Mouse (Mus musculus): ENCODE measurements at regions not wholly inside any gene's neighbourhood (a gene's known extent, or its start where the extent isn't known, plus 50 kb on each side); places are given as distances from the start of the nearest gene placed in this dataset.
A peak's percentile ranks its signal among the peaks of the same experiment; 100 is the strongest.

DNA sequence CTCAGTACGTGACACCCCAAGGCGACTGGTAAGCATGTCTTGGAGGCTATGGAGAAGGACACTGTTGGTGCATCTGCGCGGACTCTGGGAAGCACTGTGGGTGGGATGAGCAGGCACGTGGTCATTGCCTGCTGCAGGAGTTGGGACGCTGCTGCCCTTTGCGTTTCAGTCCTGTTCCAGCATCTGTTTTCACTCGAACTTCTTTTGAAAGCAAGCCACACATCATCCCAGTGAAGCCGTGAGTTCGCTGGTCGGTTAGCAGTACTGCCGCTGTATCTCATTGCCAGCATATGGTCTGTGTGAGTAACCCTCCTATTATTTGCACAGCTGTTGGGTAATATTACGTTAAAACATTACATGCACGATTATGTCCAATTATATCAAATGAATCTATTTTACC is 128.1 kb upstream of the C9orf72 start:
- peak; percentile 79 for ATAC-seq
- no peak overlapping the region for H3K9ac ChIP-seq (ENCODE audit: low read depth, low read length)
- WGBS, result 40% methylated on average over 14 of the region's 14 CpGs
- no peak overlapping the region for H3K27ac ChIP-seq (ENCODE audit: low read length)
- no peaks in the 10 kb centered on the region for H3K9me3 ChIP-seq (ENCODE audit: control insufficient read depth, low read length)
- H3K4me1 ChIP-seq (ENCODE audit: control insufficient read depth, insufficient read depth, low read length), result no peaks in the 10 kb centered on the region
- no peak overlapping the region for H3K4me2 ChIP-seq (ENCODE audit: low read depth, low read length)
- no peaks in the 10 kb centered on the region for H3K27me3 ChIP-seq (replicated peaks; ENCODE audit: control insufficient read depth, insufficient read depth, low read length)
- H3K4me3 ChIP-seq (ENCODE audit: low read length), result no peak overlapping the region
- no peaks in the 10 kb centered on the region for H3K36me3 ChIP-seq (ENCODE audit: control insufficient read depth, insufficient read depth, low read length)

DNA sequence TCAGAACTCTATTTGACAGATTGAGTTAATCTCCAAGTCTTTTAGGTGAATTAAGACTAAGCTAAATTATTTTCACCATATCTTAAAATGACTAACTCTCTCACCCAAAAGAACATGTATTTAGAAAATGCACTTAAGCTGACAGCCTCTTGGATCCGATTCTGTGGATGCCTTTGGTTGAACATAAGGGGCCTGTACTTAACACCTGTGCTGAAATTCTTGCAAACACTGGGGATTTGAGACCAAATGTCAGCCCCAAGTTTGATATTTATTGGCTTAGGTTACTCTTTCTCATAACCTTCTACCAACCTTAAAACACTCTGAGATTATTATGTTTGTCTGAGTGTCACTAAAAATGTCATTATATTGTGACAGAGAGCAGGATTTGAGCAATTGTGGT is 126.6 kb upstream of the C9orf72 start:
- ATAC-seq, result no peak
- no peaks in the 10 kb centered on the region for H3K4me1 ChIP-seq (ENCODE audit: control insufficient read depth, insufficient read depth, low read length)
- no peak overlapping the region for H3K4me3 ChIP-seq (ENCODE audit: low read length)
- no peak overlapping the region for H3K4me2 ChIP-seq (ENCODE audit: low read depth, low read length)
- WGBS, result 65% methylated on average over 1 of the region's 1 CpGs
- no peaks in the 10 kb centered on the region for H3K27me3 ChIP-seq (replicated peaks; ENCODE audit: control insufficient read depth, insufficient read depth, low read length)
- H3K9me3 ChIP-seq (ENCODE audit: control insufficient read depth, low read length), result no peaks in the 10 kb centered on the region
- no peak overlapping the region for H3K27ac ChIP-seq (ENCODE audit: low read length)
- H3K36me3 ChIP-seq (ENCODE audit: control insufficient read depth, insufficient read depth, low read length), result no peaks in the 10 kb centered on the region
- H3K9ac ChIP-seq (ENCODE audit: low read depth, low read length), result no peak overlapping the region

GRCm38 (mm10) chr4:35350465-35350864 is 124.5 kb upstream of the C9orf72 start:
- H3K4me1 ChIP-seq (ENCODE audit: control insufficient read depth, insufficient read depth, low read length), result no peaks in the 10 kb centered on the region
- no peaks in the 10 kb centered on the region for H3K36me3 ChIP-seq (ENCODE audit: control insufficient read depth, insufficient read depth, low read length)
- H3K27ac ChIP-seq (ENCODE audit: low read length), result no peak overlapping the region
- no peaks in the 10 kb centered on the region for H3K27me3 ChIP-seq (replicated peaks; ENCODE audit: control insufficient read depth, insufficient read depth, low read length)
- no peak overlapping the region for H3K4me2 ChIP-seq (ENCODE audit: low read depth, low read length)
- no peaks in the 10 kb centered on the region for H3K9me3 ChIP-seq (ENCODE audit: control insufficient read depth, low read length)
- ATAC-seq, result no peak
- 72% methylated on average over 3 of the region's 3 CpGs for WGBS
- H3K4me3 ChIP-seq (ENCODE audit: low read length), result no peak overlapping the region
- no peak overlapping the region for H3K9ac ChIP-seq (ENCODE audit: low read depth, low read length)

DNA sequence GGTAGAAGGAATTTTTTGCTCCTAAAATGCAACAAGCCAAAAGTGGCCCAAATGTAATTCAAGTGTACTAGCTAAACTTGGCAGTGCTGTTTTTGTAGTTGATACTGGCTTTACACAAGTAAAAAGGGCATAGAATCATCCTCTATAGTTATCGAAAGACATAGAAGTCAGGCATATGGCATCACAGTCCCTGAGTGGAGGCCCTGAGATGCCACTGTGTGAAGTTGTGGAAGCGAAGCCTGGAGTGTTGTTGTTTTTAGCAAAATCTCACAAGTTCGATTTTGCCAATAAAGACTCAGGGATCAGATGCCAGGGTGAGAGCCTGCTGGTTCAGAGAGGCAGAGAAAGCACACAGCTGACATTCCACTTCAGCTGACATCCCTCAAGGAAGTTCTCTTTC is 121.6 kb upstream of the C9orf72 start:
- Histone ChIP-seq H3K9ac (ENCODE audit: low read depth, low read length) (no peak overlapping the region), H3K36me3 (ENCODE audit: control insufficient read depth, insufficient read depth, low read length) (no peaks in the 10 kb centered on the region), H3K27me3 (replicated peaks; ENCODE audit: control insufficient read depth, insufficient read depth, low read length) (no peaks in the 10 kb centered on the region), H3K4me3 (ENCODE audit: low read length) (no peak overlapping the region), H3K4me2 (ENCODE audit: low read depth, low read length) (no peak overlapping the region), H3K9me3 (ENCODE audit: control insufficient read depth, low read length) (no peaks in the 10 kb centered on the region), H3K27ac (ENCODE audit: low read length) (no peak overlapping the region), H3K4me1 (ENCODE audit: control insufficient read depth, insufficient read depth, low read length) (no peaks in the 10 kb centered on the region)
- no peak for ATAC-seq
- 92% methylated on average over 3 of the region's 3 CpGs for WGBS

DNA sequence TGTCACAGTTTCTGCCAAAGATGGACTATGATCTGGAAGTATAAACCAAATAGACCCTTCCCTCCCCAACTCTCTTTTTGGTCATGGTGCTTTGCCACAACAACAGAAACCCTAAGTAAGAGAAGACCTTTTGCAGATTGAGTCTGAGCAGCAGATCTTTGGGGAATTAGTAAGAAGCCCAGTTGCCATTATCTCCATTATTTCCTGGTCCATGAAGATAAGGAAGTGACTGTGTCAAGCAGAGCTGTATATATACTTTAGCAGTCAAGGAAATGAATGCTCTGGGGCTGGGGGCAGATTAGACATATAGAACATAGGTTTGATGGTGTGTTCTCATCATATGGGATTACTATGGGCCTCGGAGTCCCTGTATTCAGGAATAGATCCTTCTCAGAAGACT is 117.8 kb upstream of the C9orf72 start:
- no peak overlapping the region for H3K4me2 ChIP-seq (ENCODE audit: low read depth, low read length)
- no peaks in the 10 kb centered on the region for H3K9me3 ChIP-seq (ENCODE audit: control insufficient read depth, low read length)

DNA sequence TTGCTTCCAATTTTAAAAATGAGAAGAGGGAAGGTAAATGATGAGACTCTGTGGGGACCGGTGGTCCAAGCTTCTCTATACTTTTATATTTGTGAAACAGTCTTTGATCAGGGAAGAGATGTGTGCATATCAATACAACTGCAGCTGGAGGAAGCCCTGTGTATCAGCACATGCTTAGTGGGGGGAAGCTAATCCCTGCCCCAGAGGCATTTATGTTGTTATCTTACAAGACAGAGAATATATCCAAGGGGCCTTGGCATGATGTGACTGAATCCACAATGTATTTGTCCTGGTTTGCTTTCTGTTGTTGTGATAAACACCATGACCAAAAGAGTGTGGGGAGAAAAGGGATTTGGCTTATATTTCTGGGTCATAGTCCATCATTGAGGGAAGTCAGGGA is 105.2 kb upstream of the C9orf72 start:
- H3K9ac ChIP-seq (ENCODE audit: low read depth, low read length), result no peak overlapping the region
- H3K27ac ChIP-seq (ENCODE audit: low read length), result no peak overlapping the region
- no peaks in the 10 kb centered on the region for H3K36me3 ChIP-seq (ENCODE audit: control insufficient read depth, insufficient read depth, low read length)
- no peak overlapping the region for H3K4me2 ChIP-seq (ENCODE audit: low read depth, low read length)
- H3K4me3 ChIP-seq (ENCODE audit: low read length), result no peak overlapping the region
- H3K9me3 ChIP-seq (ENCODE audit: control insufficient read depth, low read length), result no peaks in the 10 kb centered on the region
- H3K27me3 ChIP-seq (replicated peaks; ENCODE audit: control insufficient read depth, insufficient read depth, low read length), result no peaks in the 10 kb centered on the region
- ATAC-seq, result no peak
- H3K4me1 ChIP-seq (ENCODE audit: control insufficient read depth, insufficient read depth, low read length), result no peaks in the 10 kb centered on the region
- 86% methylated on average over 1 of the region's 1 CpGs for WGBS

More for the DNA sequence above, 117.8 kb upstream of the C9orf72 start:
- no peak for ATAC-seq
- H3K4me1 ChIP-seq (ENCODE audit: control insufficient read depth, insufficient read depth, low read length), result no peaks in the 10 kb centered on the region
- no peaks in the 10 kb centered on the region for H3K36me3 ChIP-seq (ENCODE audit: control insufficient read depth, insufficient read depth, low read length)
- no peak overlapping the region for H3K4me3 ChIP-seq (ENCODE audit: low read length)
- WGBS, result 78% methylated on average over 1 of the region's 1 CpGs
- no peak overlapping the region for H3K27ac ChIP-seq (ENCODE audit: low read length)
- no peak overlapping the region for H3K9ac ChIP-seq (ENCODE audit: low read depth, low read length)
- H3K27me3 ChIP-seq (replicated peaks; ENCODE audit: control insufficient read depth, insufficient read depth, low read length), result no peaks in the 10 kb centered on the region

GRCm38 (mm10) chr4:35325300-35325699 is 99.3 kb upstream of the C9orf72 start:
- Histone ChIP-seq H3K27ac (ENCODE audit: low read length) (no peak overlapping the region), H3K36me3 (ENCODE audit: control insufficient read depth, insufficient read depth, low read length) (no peaks in the 10 kb centered on the region), H3K27me3 (replicated peaks; ENCODE audit: control insufficient read depth, insufficient read depth, low read length) (no peaks in the 10 kb centered on the region), H3K9ac (ENCODE audit: low read depth, low read length) (no peak overlapping the region), H3K9me3 (ENCODE audit: control insufficient read depth, low read length) (no peaks in the 10 kb centered on the region), H3K4me3 (ENCODE audit: low read length) (no peak overlapping the region), H3K4me2 (ENCODE audit: low read depth, low read length) (no peak overlapping the region), H3K4me1 (ENCODE audit: control insufficient read depth, insufficient read depth, low read length) (no peaks in the 10 kb centered on the region)
- ATAC-seq, result peak; percentile 52; the same call in 1 of the 2 replicates

DNA sequence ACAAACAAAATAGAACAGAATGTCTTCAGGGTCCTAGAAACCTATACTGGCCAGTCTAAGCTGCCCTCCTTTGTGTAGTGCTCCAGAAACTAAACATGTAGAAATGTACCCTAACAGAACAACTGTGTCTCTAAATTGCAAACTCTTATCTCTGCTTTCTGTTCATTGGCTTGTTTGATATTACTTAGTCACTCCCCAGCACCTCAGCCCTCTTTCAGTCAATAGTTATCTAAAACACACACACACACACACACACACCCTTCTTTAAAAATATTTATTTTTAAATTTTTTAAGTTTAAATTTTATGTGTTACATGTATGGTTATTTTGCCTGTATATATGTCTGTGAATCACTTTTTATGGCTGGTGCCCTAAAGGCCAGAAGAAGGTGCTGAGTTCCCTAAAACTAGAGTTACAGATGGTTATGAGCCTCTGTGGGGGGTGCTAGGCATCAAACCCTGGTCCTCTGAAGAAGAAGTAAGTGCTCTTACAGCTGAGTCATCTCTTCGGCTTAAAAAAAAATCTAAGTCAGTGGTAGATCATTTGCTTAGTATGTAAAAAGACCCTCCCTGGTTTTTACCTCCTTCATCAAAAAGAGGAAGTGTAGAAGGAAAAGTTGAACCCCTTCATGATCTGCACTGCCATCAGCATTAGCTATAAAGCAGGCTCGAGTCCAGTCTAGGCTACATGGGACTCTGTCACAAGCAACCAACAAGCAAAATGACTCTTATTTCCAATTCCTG is 96.6 kb upstream of the C9orf72 start:
- no peak for ATAC-seq
- 91% methylated on average over 2 of the region's 2 CpGs for WGBS

GRCm38 (mm10) chr4:35310396-35310977 is 84.5 kb upstream of the C9orf72 start:
- 60% methylated on average over 5 of the region's 5 CpGs for WGBS
- H3K27me3 ChIP-seq (replicated peaks; ENCODE audit: control insufficient read depth, insufficient read depth, low read length), result no peaks in the 10 kb centered on the region
- no peak overlapping the region for H3K4me2 ChIP-seq (ENCODE audit: low read depth, low read length)
- H3K27ac ChIP-seq (ENCODE audit: low read length), result no peak overlapping the region
- no peak overlapping the region for H3K9ac ChIP-seq (ENCODE audit: low read depth, low read length)
- ATAC-seq, result no peak
- H3K4me1 ChIP-seq (ENCODE audit: control insufficient read depth, insufficient read depth, low read length), result no peaks in the 10 kb centered on the region
- H3K9me3 ChIP-seq (ENCODE audit: control insufficient read depth, low read length), result no peaks in the 10 kb centered on the region
- no peak overlapping the region for H3K4me3 ChIP-seq (ENCODE audit: low read length)
- H3K36me3 ChIP-seq (ENCODE audit: control insufficient read depth, insufficient read depth, low read length), result no peaks in the 10 kb centered on the region

More for the DNA sequence above, 96.6 kb upstream of the C9orf72 start:
- no peak overlapping the region for H3K4me3 ChIP-seq (ENCODE audit: low read length)
- H3K4me2 ChIP-seq (ENCODE audit: low read depth, low read length), result no peak overlapping the region
- H3K4me1 ChIP-seq (ENCODE audit: control insufficient read depth, insufficient read depth, low read length), result no peaks in the 10 kb centered on the region
- H3K27ac ChIP-seq (ENCODE audit: low read length), result no peak overlapping the region
- no peaks in the 10 kb centered on the region for H3K27me3 ChIP-seq (replicated peaks; ENCODE audit: control insufficient read depth, insufficient read depth, low read length)
- H3K9me3 ChIP-seq (ENCODE audit: control insufficient read depth, low read length), result no peaks in the 10 kb centered on the region
- no peak overlapping the region for H3K9ac ChIP-seq (ENCODE audit: low read depth, low read length)
- H3K36me3 ChIP-seq (ENCODE audit: control insufficient read depth, insufficient read depth, low read length), result no peaks in the 10 kb centered on the region

DNA sequence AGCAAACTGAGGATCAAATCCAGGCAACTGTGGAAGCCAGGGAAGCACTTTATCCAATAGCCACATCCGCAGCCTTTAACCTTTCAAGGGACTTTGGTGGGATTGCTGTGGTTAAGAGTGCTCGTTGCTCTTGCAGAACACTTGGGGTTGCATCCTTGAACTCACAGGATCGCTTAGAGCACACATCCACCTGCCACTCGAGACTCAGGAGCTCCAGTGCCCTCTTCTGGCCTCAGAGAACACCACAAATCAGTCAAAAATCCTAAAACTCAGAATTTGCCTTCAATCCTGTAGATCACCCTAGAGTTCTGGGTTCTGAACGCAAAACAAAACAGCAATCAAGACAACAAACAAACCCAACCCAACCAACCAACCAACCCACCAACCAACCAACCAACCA is 82.2 kb upstream of the C9orf72 start:
- H3K27me3 ChIP-seq (replicated peaks; ENCODE audit: control insufficient read depth, insufficient read depth, low read length), result no peaks in the 10 kb centered on the region
- H3K27ac ChIP-seq (ENCODE audit: low read length), result no peak overlapping the region
- WGBS, result 70% methylated on average over 5 of the region's 5 CpGs
- no peak for ATAC-seq
- H3K9me3 ChIP-seq (ENCODE audit: control insufficient read depth, low read length), result no peaks in the 10 kb centered on the region
- H3K9ac ChIP-seq (ENCODE audit: low read depth, low read length), result no peak overlapping the region
- no peak overlapping the region for H3K4me2 ChIP-seq (ENCODE audit: low read depth, low read length)
- H3K4me3 ChIP-seq (ENCODE audit: low read length), result no peak overlapping the region
- H3K36me3 ChIP-seq (ENCODE audit: control insufficient read depth, insufficient read depth, low read length), result no peaks in the 10 kb centered on the region
- H3K4me1 ChIP-seq (ENCODE audit: control insufficient read depth, insufficient read depth, low read length), result no peaks in the 10 kb centered on the region
